Mouse (Mus musculus): ENCODE results near the gene Bmper.

GRCm38 (mm10) chr9:23383837-23384236, 161.0 kb downstream of the Bmper start:
- TF ChIP-seq GATA1 (IDR thresholded peaks at IDR 0.05; ENCODE audit: low read length) (no peak), TAL1 (IDR thresholded peaks at IDR 0.05; ENCODE audit: low read length) (no peak)

Measured in erythroblast, embryonic 14.5 days (primary cell).